ENCODE assay signal across 11 mouse cellular contexts in genomic region chr12:73353362-73353761, GRCm38 (mm10).
DNase-seq lines count a peak whose midpoint lies in the region; ATAC-seq lines count a peak whose summit lies in the region.
"Had no signal": no experiment of that assay in that cellular context is flagged by ENCODE, and none has a peak within 500 bp of the region (broad histone marks: within the 10 kb centered on the region; RNA-seq: fewer than 3 reads in every experiment).

No protein-coding gene starts in this region.

- peaks cover 5% of the 10 kb centered on the region; the same call in 1 of the 2 replicates for H3K4me1 ChIP-seq in forebrain, embryonic 16.5 days (replicated peaks; ENCODE audit: control insufficient read depth, insufficient read depth, low read length)

- no peak overlapping the region for H3K27ac ChIP-seq in forebrain, embryonic 16.5 days (ENCODE audit: low read length)
- H3K27ac ChIP-seq: embryonic facial prominence, embryonic 12.5 days had no signal

- H3K4me2 ChIP-seq in forebrain, embryonic 16.5 days (ENCODE audit: low read length), result no peak overlapping the region
- H3K4me2 ChIP-seq: embryonic facial prominence, embryonic 12.5 days; lung, embryonic 14.5 days had no signal

- peak; percentile 89 for ATAC-seq in forebrain, embryonic 16.5 days

- WGBS in forebrain, embryonic 16.5 days, result 50% methylated on average over 5 of the region's 5 CpGs

- H3K36me3 ChIP-seq in forebrain, embryonic 16.5 days (ENCODE audit: control insufficient read depth, insufficient read depth), result no peaks in the 10 kb centered on the region
- H3K36me3 ChIP-seq: embryonic facial prominence, embryonic 12.5 days had no signal

- H3K9me3 ChIP-seq in forebrain, embryonic 16.5 days (ENCODE audit: control insufficient read depth, low read length), result no peaks in the 10 kb centered on the region
- H3K9me3 ChIP-seq: embryonic facial prominence, embryonic 12.5 days had no signal

- H3K9ac ChIP-seq in forebrain, embryonic 16.5 days (replicated peaks; ENCODE audit: low read depth, low read length), result no peak overlapping the region
- H3K9ac ChIP-seq: embryonic facial prominence, embryonic 12.5 days; lung, embryonic 14.5 days had no signal

- peak; percentile 40 to 49 for DNase-seq in cerebellum, postnatal 14 days
- DNase-seq in cerebellum, adult 11 months, result no peak
- peak; percentile 24 to 47 for DNase-seq in lung, adult 18-20 months
- no peak for DNase-seq in lung, postnatal 4 days
- DNase-seq in kidney, adult 8-10 months, result peak; percentile 76 to 80
- DNase-seq in thymus, postnatal 10 days (ENCODE audit: low spot score in 2 of 2), result no peak
- DNase-seq in left cerebral cortex, adult 9 months (ENCODE audit: low spot score in 2 of 2), result no peak
- DNase-seq: lung, embryonic 14.5 days; thymus, adult 18-20 months had no signal

- H3K4me3 ChIP-seq in forebrain, embryonic 16.5 days (replicated peaks; ENCODE audit: low read length), result no peak overlapping the region
- H3K4me3 ChIP-seq: embryonic facial prominence, embryonic 12.5 days had no signal

- H3K27me3 ChIP-seq in forebrain, embryonic 16.5 days (replicated peaks; ENCODE audit: control insufficient read depth, insufficient read depth, low read length), result no peaks in the 10 kb centered on the region
- H3K27me3 ChIP-seq: embryonic facial prominence, embryonic 12.5 days had no signal

Comparison
In these comparisons a context has a peak if more than half of its experiments do, and no peak if none do; other contexts are left out.
1. DNase-seq: peak in cerebellum, postnatal 14 days (2 of 2), lung, adult 18-20 months (2 of 2) and kidney, adult 8-10 months (2 of 2); none in cerebellum, adult 11 months (single experiment), lung, postnatal 4 days (0 of 2), thymus, postnatal 10 days (0 of 2) and left cerebral cortex, adult 9 months (0 of 2).